ENCODE assay signal across 27 mouse cellular contexts in the genomic region with DNA sequence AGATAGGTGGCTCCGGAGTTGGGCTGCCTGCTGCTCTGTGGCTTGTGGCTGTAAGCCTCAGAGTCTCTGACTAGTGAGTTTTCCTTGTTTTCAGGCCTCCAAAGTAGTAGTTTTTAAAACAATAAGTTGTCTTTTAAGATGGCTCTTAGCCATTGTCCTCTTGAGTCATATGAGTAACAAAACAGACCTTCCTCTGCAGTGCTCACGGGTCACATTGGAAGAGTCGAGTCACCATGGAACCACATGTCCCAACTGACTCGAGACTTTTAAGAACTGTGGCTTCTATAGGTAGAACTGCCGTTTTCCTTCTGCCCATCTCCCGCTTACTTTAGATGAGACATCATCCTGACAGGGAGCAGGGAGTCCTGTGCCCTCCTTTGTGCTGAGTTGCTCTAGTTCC. TPM values are rescaled to one million over a fixed set of nuclear protein-coding genes. Genes with fewer than 3 reads are reported as not detected.
DNase-seq lines count a peak whose midpoint lies in the region; ATAC-seq lines count a peak whose summit lies in the region.
"Had no signal": no experiment of that assay in that cellular context is flagged by ENCODE, and none has a peak within 500 bp of the region (broad histone marks: within the 10 kb centered on the region; RNA-seq: fewer than 3 reads in every experiment).

No protein-coding gene starts in this region.

- ATAC-seq in heart, embryonic 13.5 days (ENCODE audit: extremely low read depth, insufficient number of reproducible peaks, low FRiP score, low TSS enrichment), result no peak
- no peak for ATAC-seq in midbrain, embryonic 11.5 days (ENCODE audit: low FRiP score)
- ATAC-seq in midbrain, embryonic 14.5 days (ENCODE audit: low FRiP score, low TSS enrichment), result no peak
- peak; percentile 34; the same call in 1 of the 2 replicates for ATAC-seq in megakaryocyte progenitor cell, adult 5-6 weeks (replicated peaks; ENCODE audit: poor library complexity)
- ATAC-seq in hindbrain, embryonic 12.5 days (ENCODE audit: low FRiP score), result no peak
- ATAC-seq: forebrain, postnatal 0 days; liver, postnatal 0 days had no signal

- DNase-seq in adrenal gland, adult 2 months, result peak; percentile 28
- DNase-seq in adrenal gland, postnatal 10 days, result no peak
- DNase-seq in heart, postnatal 4 days, result no peak
- DNase-seq in midbrain, embryonic 11.5 days (ENCODE audit: low spot score, missing footprints), result peak; percentile 68
- no peak for DNase-seq in midbrain, embryonic 14.5 days
- DNase-seq: cerebellum, postnatal 10 days; forebrain, postnatal 0 days; kidney, adult 18-20 months; kidney, postnatal 14 days; liver, postnatal 0 days; right cerebral cortex, postnatal 4 days had no signal

- H3K4me1 ChIP-seq in heart, embryonic 13.5 days, result peaks cover 23% of the 10 kb centered on the region
- no peaks in the 10 kb centered on the region for H3K4me1 ChIP-seq in midbrain, embryonic 11.5 days (ENCODE audit: control insufficient read depth, insufficient read depth, low read length)
- H3K4me1 ChIP-seq in midbrain, embryonic 14.5 days (ENCODE audit: control insufficient read depth, insufficient read depth, low read length), result no peaks in the 10 kb centered on the region
- no peaks in the 10 kb centered on the region for H3K4me1 ChIP-seq in hindbrain, embryonic 12.5 days
- H3K4me1 ChIP-seq: embryonic facial prominence, embryonic 15.5 days; forebrain, embryonic 10.5 days; limb, embryonic 10.5 days; midbrain, embryonic 12.5 days; neural tube, embryonic 12.5 days had no signal

- H3K4me3 ChIP-seq in heart, embryonic 13.5 days, result no peak overlapping the region
- H3K4me3 ChIP-seq in midbrain, embryonic 11.5 days (ENCODE audit: low read depth, low read length), result no peak overlapping the region
- no peak overlapping the region for H3K4me3 ChIP-seq in midbrain, embryonic 14.5 days (replicated peaks; ENCODE audit: low read depth, low read length)
- H3K4me3 ChIP-seq in hindbrain, embryonic 12.5 days, result no peak overlapping the region
- H3K4me3 ChIP-seq: embryonic facial prominence, embryonic 15.5 days; forebrain, embryonic 10.5 days; limb, embryonic 10.5 days; midbrain, embryonic 12.5 days; neural tube, embryonic 12.5 days had no signal

- no peaks in the 10 kb centered on the region for H3K27me3 ChIP-seq in heart, embryonic 13.5 days (replicated peaks)
- no peaks in the 10 kb centered on the region for H3K27me3 ChIP-seq in midbrain, embryonic 11.5 days (ENCODE audit: control insufficient read depth, insufficient read depth, low read length)
- H3K27me3 ChIP-seq in midbrain, embryonic 14.5 days (ENCODE audit: control insufficient read depth, insufficient read depth, low read length), result no peaks in the 10 kb centered on the region
- no peaks in the 10 kb centered on the region for H3K27me3 ChIP-seq in hindbrain, embryonic 12.5 days
- H3K27me3 ChIP-seq: embryonic facial prominence, embryonic 15.5 days; midbrain, embryonic 12.5 days; neural tube, embryonic 12.5 days had no signal

- H3K4me2 ChIP-seq in heart, embryonic 13.5 days, result no peak overlapping the region
- no peak overlapping the region for H3K4me2 ChIP-seq in midbrain, embryonic 11.5 days
- H3K4me2 ChIP-seq in midbrain, embryonic 14.5 days (ENCODE audit: low read length), result no peak overlapping the region
- no peak overlapping the region for H3K4me2 ChIP-seq in hindbrain, embryonic 12.5 days (replicated peaks)
- H3K4me2 ChIP-seq: embryonic facial prominence, embryonic 15.5 days; midbrain, embryonic 12.5 days; neural tube, embryonic 12.5 days had no signal

- whole genome bisulfite sequencing in heart, embryonic 13.5 days, result 68% methylated on average over 6 of the region's 6 CpGs
- 92% methylated on average over 6 of the region's 6 CpGs for WGBS in midbrain, embryonic 11.5 days
- WGBS in midbrain, embryonic 14.5 days, result 92% methylated on average over 6 of the region's 6 CpGs
- 92% methylated on average over 6 of the region's 6 CpGs for WGBS in hindbrain, embryonic 12.5 days

- H3K9me3 ChIP-seq in heart, embryonic 13.5 days, result no peaks in the 10 kb centered on the region
- H3K9me3 ChIP-seq in midbrain, embryonic 11.5 days (ENCODE audit: control insufficient read depth, low read length), result no peaks in the 10 kb centered on the region
- H3K9me3 ChIP-seq in midbrain, embryonic 14.5 days (ENCODE audit: control insufficient read depth, low read length), result no peaks in the 10 kb centered on the region
- H3K9me3 ChIP-seq in hindbrain, embryonic 12.5 days (replicated peaks), result no peaks in the 10 kb centered on the region
- H3K9me3 ChIP-seq: embryonic facial prominence, embryonic 15.5 days; forebrain, embryonic 10.5 days; limb, embryonic 10.5 days; midbrain, embryonic 12.5 days; neural tube, embryonic 12.5 days had no signal

- H3K27ac ChIP-seq in heart, embryonic 13.5 days (replicated peaks), result peak overlapping the region; percentile 67
- H3K27ac ChIP-seq in midbrain, embryonic 11.5 days (ENCODE audit: low read depth, low read length), result no peak overlapping the region
- no peak overlapping the region for H3K27ac ChIP-seq in midbrain, embryonic 14.5 days (replicated peaks; ENCODE audit: low read depth, low read length)
- no peak overlapping the region for H3K27ac ChIP-seq in hindbrain, embryonic 12.5 days
- H3K27ac ChIP-seq: embryonic facial prominence, embryonic 15.5 days; forebrain, embryonic 10.5 days; limb, embryonic 10.5 days; midbrain, embryonic 12.5 days; neural tube, embryonic 12.5 days had no signal

- peak overlapping the region; percentile 29 for H3K9ac ChIP-seq in heart, embryonic 13.5 days
- no peak overlapping the region for H3K9ac ChIP-seq in midbrain, embryonic 11.5 days (ENCODE audit: low read length)
- no peak overlapping the region for H3K9ac ChIP-seq in midbrain, embryonic 14.5 days (replicated peaks; ENCODE audit: low read length)
- no peak overlapping the region for H3K9ac ChIP-seq in hindbrain, embryonic 12.5 days
- H3K9ac ChIP-seq: embryonic facial prominence, embryonic 15.5 days; forebrain, postnatal 0 days; liver, postnatal 0 days; midbrain, embryonic 12.5 days; neural tube, embryonic 12.5 days had no signal

- H3K36me3 ChIP-seq in heart, embryonic 13.5 days, result peaks cover 83% of the 10 kb centered on the region
- H3K36me3 ChIP-seq in midbrain, embryonic 11.5 days (ENCODE audit: control insufficient read depth, insufficient read depth, low read length), result peaks cover 7% of the 10 kb centered on the region; the same call in 1 of the 2 replicates
- peaks cover 69% of the 10 kb centered on the region for H3K36me3 ChIP-seq in midbrain, embryonic 14.5 days (ENCODE audit: control insufficient read depth, insufficient read depth, low read length)
- H3K36me3 ChIP-seq in hindbrain, embryonic 12.5 days, result peaks cover 55% of the 10 kb centered on the region

RNA-seq across cellular contexts. Expression of gene Atf1, which starts 9.3 kb away (rescaled TPM):
- total RNA-seq in adrenal gland, adult 2 months (2021), result 10 to 100 TPM; 51.9 to 88.4 TPM
- polyA plus RNA-seq in adrenal gland, adult 2 months (2012; rRNA removed), result 43.6 and 61.8 TPM in 2 replicates
- 10 to 100 TPM; 49.6 to 56.3 TPM for total RNA-seq in adrenal gland, postnatal 10 days (2021)
- polyA plus RNA-seq in heart, embryonic 13.5 days (2015; fragmentation: Nextera tagmentation; extraction: Ambion mirVana), result 30.3 and 34.4 TPM in 2 replicates
- 10 to 100 TPM; 54.8 to 57.7 TPM for total RNA-seq in heart, postnatal 4 days (2021)
- polyA plus RNA-seq in midbrain, embryonic 11.5 days (2014; fragmentation: Nextera tagmentation; extraction: Ambion mirVana), result 31.8 and 33.5 TPM in 2 replicates
- 11.5 and 14.4 TPM in 2 replicates for polyA plus RNA-seq in midbrain, embryonic 14.5 days (2014; fragmentation: Nextera tagmentation; extraction: Ambion mirVana)
- 92.3 and 95.8 TPM in 2 replicates for total RNA-seq in megakaryocyte progenitor cell, adult 5-6 weeks (2015)
- 65.7 and 80.7 TPM in 2 replicates for total RNA-seq in megakaryocyte progenitor cell, adult 5-6 weeks (2017)
- 29.0 and 31.1 TPM in 2 replicates for polyA plus RNA-seq in hindbrain, embryonic 12.5 days (2016; fragmentation: Nextera tagmentation; extraction: Ambion mirVana)

RNA-seq across cellular contexts. Expression of gene Tmprss12, which starts 43.7 kb away (rescaled TPM):
- total RNA-seq in adrenal gland, adult 2 months (2021), result not detected
- polyA plus RNA-seq in adrenal gland, adult 2 months (2012; rRNA removed), result not detected in 2 replicates
- not detected for total RNA-seq in adrenal gland, postnatal 10 days (2021)
- polyA plus RNA-seq in heart, embryonic 13.5 days (2015; fragmentation: Nextera tagmentation; extraction: Ambion mirVana), result not detected in 2 replicates
- not detected for total RNA-seq in heart, postnatal 4 days (2021)
- 0.10 TPM in 1 of 2 replicates, not detected in the other for polyA plus RNA-seq in midbrain, embryonic 11.5 days (2014; fragmentation: Nextera tagmentation; extraction: Ambion mirVana)
- not detected in 2 replicates for polyA plus RNA-seq in midbrain, embryonic 14.5 days (2014; fragmentation: Nextera tagmentation; extraction: Ambion mirVana)
- not detected in 2 replicates for total RNA-seq in megakaryocyte progenitor cell, adult 5-6 weeks (2015)
- total RNA-seq in megakaryocyte progenitor cell, adult 5-6 weeks (2017), result not detected in 2 replicates
- polyA plus RNA-seq in hindbrain, embryonic 12.5 days (2016; fragmentation: Nextera tagmentation; extraction: Ambion mirVana), result not detected in 2 replicates
- total RNA-seq: adrenal gland, adult 18-20 months; forebrain, postnatal 0 days; gastrocnemius, adult 18-20 months; hematopoietic stem cell, adult 5-6 weeks; layer of hippocampus, adult 8-10 months; left cerebral cortex, adult 8-10 months; liver, adult 2 months; MEL had no signal
- polyA plus RNA-seq: brain, embryonic 14.5 days; embryonic facial prominence, embryonic 15.5 days; forebrain, embryonic 10.5 days; forebrain, postnatal 0 days; limb, embryonic 10.5 days; liver, adult 2 months; liver, postnatal 0 days; midbrain, embryonic 12.5 days; neural tube, embryonic 12.5 days had no signal

Comparison
In these comparisons a context has a peak if more than half of its experiments do, and no peak if none do; other contexts are left out.
1. DNase-seq: peak in adrenal gland, adult 2 months (single experiment) and midbrain, embryonic 11.5 days (single experiment); none in adrenal gland, postnatal 10 days (single experiment), heart, postnatal 4 days (single experiment) and midbrain, embryonic 14.5 days (single experiment).